Mouse (Mus musculus) ovary, adult 18-20 months (tissue): Measurements from ENCODE around the gene Cpxm1.
A peak's percentile ranks its signal among the peaks of the same experiment; 100 is the strongest.

Experiments
- DNase-seq: peaks from one replicate; pipeline ENCODE4 v3.0.0; 2022; ENCODE audit warnings: low spot score, mixed read lengths

Gene Cpxm1

DNA sequence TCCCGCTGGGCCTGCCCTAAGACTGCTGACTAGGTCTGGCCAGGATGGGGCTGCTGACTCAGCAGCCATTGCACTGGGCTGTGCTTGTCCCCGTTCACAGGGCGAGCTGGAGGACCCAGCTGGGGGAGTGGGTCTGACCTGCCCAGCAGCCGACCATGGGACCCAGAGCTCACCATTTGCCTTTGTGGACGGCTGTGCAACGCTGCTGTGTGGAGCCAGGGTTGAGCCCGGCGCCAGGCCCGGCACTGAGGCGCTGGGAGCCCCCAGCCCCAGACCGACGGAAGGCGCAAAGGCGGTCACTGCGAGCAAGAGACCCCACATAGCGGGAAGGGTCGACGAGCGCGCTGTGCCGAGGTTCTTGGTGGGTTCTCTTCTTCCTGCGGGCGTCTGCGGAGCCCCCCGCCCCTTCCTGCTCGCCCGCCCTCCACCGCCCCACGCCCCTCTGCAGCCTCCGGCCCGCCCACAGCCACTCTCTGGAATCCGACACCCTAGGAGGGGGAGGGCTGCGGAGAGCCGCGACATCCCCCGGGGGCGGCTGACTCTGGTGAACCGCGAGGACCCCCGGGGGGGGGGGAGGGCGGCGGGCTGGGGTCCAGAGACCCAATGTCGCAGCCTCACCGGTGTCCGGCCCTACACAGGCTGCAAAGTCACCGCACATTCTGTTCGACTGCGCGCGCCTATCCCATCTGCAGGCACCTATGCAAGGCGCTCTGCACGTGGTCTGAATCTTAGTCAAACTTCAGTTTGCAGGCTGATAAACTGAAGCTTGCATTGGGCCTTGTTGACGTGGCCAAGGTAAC is at the start of gene Cpxm1:
TSS of gene Cpxm1 (minus strand) at position 389 of the 800 bp plus-strand sequence.
- DNase-seq, result no peak

DNA sequence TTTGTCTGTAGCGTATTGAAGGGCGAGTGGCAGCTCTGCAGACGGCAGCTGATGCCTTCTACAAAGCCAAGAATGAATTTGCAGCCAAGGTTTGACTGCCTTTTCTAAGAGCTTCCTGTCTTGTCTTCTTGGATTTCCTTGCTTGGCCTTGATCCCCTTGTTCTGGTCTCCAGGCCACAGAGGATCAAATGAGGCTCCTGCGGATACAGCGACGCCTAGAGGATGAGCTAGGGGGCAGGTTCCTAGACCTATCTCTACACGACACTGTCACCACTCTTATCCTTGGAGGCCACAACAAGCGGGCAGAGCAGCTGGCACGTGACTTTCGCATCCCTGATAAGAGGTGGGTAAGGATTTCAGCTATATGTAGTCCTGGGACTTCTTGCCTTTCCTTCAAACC is 44.8 kb upstream of the Cpxm1 start:
- no peak for DNase-seq

DNA sequence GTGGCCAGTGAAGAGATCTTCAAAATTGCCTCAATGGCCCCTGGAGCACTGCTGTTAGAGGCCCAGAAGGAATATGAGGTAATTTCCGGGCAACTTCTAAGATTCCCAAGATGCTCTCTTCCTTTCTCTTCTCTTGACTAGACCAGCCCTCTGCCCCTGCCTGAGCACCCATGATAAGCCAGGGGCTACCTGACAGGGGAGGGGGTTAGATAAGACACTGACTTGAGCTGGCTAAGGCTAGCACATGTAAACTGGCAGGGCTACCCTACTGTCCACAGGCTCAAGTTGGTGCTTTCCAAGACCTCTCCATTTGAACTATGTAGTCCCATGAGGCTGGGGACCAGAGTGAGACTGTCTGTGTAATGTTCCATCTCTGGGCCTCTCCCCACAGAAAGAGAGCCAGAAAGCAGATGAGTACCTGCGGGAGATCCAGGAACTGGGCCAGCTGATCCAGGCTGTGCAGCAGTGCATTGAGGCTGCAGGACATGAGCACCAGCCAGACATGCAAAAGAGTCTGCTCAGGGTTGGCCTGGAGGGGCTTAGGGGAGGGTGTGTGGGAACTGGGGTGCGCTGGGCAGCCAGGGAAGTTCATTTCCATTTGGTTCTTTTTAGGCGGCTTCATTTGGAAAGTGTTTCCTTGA is 42.6 kb upstream of the Cpxm1 start:
- no peak for DNase-seq

DNA sequence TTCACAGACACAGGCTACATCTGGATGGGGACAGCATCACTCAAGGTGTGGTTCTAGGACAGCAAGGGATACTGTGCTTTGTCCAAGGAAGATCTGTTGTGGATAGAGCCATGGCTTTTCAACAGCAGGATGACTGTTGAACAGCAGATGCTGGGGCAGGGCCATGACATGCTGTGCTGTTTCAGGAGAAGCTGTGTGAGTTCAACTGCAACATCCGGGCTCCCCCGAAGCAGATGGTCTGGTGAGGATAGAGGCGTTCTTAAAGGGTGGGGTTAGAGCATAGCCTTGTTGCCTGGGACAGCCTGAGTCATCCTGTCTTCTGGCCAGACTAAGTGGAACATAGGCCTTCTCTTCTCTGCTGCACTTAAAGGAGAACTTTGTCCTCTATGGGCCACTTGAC is 41.5 kb upstream of the Cpxm1 start:
- DNase-seq, result no peak

DNA sequence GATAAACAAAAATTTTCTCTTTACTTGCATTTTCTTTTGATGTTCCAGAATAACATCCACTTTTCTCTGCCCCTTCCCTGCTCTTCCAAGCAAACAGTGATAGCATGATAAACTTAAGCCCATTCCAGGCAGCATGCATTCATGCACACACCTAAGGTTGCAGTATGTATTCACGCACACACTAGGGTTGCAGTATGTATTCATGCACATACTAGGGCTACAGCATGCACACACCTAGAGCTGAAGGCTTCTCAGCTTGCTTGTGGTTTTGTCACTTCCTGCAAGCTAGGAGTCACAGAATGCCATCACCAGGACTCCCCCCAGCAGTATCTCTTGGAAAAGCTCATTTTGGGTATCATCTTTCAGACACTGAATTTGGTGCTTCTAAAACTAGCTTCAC is 39.4 kb upstream of the Cpxm1 start:
- no peak for DNase-seq

DNA sequence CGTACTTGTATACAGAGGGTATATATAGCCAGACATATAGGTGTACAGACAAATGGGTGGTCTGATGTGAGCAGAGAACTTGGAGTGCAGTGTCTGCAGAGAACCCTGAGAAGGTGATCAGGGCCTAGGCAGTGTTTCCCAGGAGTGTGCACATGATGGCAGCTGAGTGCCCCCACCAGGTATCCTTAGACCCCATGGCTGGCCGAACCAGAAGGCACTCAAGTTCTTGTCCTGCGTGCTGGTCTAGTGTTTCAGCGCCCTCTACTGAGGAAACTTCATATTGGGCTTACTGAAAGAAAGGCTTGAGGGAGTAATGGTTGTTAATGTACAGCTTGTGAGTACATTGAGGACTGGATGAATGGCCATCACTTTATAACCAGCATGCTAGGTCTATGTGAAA is 35.8 kb upstream of the Cpxm1 start:
- no peak for DNase-seq

DNA sequence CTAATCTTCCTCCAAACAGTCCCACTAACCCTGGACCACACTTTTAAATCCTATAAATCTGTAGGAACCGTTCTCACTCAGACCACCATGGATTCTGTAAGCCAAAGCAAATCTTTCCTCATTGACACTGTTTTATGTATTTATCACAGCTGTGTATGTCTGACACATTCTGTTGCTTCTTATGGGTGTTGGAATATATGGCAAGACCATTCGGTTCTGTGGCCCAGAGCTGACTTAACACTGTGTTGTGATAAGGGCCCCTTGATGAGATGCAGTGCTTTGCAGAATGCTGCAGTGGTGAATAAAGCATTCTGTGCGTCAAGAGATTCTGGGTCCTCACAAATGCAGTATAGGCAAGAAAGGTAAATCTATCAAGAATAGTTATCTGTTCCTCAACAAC is 34.8 kb upstream of the Cpxm1 start:
- DNase-seq, result no peak

DNA sequence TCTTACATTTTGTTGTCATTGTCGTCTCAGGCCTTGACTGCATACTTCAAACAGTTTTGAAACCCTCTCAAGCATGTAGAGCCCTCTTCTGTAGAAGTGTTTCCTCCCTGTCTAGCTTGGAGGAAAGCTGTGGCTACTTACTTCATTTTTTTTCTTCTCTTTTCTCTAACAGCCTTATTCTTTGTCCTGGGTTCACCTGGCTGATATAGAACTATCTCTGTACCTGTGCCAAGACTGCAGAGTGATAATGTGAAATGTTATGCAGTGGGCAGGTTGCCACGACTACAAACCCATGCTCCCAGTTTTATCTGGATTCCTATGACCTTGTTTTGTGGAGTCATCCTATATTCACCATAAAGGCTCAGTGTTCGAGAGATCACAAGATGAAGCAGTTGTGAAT is 33.1 kb upstream of the Cpxm1 start:
- DNase-seq, result no peak

DNA sequence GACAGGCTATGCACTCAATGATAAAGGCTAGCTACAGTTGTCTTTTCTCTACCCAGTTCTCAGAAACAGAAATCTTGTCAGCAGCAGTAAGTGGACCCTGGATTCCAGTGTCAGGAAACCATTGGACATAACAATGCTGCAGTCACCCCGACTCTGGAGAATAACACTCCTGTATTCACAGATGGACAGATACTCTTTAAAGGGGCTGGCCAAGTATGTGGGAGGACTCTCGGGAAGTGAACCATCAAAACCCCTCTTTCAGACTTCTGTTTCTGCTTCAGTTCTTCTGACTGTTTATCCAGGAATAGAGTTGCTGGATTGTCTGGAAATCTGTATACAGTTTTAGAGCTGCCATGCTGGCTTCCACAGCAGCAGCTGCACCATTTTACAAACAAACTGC is 32.5 kb upstream of the Cpxm1 start:
- no peak for DNase-seq

DNA sequence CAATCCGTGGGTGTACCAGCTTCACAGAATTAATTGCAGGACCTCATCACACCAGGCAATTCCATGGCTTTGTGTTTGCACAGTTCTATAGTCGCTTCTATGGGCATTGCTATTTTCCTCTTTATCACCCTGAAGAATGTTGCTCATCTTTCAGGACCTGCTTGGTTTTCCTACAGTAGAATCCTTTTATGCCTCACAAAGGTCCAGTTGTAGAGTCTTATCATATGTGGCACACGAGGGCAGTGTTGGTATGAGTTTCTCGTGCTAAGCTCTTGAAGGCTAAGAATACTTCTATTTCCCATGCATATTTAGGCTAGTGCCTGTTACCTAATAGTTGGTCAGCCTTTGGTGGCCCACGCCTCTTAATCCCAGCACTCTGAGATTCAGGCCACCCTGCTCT is 27.7 kb upstream of the Cpxm1 start:
- DNase-seq, result no peak

DNA sequence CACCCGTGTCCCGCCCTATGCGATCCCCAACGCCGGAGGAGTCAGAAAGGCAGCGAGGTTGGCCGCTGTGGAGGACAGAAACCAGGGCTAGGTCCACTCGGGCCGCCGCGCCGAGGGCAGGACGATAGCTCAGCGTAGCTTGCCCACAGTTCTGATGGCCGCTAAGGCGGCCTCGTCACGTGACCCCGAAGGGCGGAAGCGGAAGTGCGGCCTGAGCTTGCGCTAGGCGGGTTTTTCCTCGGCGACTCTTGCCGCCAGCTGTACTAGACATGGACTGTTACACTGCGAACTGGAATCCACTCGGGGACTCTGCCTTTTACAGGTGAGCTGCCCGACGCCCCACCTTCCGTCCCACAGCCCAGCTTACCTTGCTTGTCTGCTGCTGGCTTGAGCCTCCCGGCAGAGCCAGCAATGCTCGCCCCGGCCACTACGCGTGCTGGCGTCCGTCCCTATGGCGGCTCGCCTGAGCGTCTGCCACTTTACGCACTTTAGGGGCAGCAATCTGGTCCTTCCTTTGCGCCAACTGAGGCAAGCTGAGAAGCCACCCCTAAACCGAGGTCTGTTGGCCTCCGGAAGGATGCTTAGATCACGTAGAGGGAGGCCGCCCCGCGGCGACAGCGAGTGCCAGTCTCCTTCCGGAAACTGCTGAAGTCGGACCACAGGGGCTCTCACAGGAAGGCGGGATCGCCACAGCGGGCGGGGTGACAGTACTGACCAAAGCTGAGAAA is 26.9 kb upstream of the Cpxm1 start, which contains the start of the genes Vps16 and Pced1a:
TSS of gene Vps16 (plus strand) at position 214 of the 728 bp plus-strand sequence.
TSS of gene Pced1a (minus strand) at position 576 of the 728 bp plus-strand sequence.
- peak; percentile 89 for DNase-seq

DNA sequence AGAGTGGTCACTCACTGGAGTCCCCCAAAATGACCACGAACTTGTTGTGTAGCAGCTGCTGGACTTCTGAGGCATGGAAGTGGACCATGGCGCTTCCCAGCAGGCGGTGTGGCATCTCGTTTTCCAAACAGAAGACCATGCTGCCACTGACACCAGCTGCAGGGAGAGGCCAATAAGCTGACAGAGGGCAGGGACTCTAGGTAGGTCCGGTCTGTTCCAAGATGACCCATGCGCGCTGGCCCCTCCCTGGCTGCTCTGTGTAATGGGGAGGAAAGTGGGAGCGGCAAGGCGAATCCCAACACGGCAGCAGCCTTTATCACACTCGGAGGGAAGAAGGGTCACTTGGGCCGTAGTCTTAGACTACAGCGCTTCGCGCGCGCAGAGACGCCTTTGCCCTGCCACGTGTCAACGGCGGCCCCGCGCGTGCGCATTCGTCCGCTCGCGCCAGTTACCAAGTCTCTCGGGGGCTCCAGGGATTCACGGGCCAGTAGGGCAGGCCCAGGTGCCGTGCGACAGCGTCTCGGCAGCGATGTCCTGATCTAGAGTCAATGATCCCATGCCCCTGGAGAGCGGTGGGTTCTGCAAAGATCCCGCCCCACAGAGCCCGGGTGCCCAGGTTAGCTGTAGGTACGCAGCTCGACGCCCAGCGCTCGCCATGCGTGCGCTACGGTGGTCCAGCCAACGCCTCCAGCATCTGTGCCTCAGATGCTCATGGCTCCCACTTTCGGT is 26.2 kb upstream of the Cpxm1 start:
- DNase-seq, result peak; percentile 67

DNA sequence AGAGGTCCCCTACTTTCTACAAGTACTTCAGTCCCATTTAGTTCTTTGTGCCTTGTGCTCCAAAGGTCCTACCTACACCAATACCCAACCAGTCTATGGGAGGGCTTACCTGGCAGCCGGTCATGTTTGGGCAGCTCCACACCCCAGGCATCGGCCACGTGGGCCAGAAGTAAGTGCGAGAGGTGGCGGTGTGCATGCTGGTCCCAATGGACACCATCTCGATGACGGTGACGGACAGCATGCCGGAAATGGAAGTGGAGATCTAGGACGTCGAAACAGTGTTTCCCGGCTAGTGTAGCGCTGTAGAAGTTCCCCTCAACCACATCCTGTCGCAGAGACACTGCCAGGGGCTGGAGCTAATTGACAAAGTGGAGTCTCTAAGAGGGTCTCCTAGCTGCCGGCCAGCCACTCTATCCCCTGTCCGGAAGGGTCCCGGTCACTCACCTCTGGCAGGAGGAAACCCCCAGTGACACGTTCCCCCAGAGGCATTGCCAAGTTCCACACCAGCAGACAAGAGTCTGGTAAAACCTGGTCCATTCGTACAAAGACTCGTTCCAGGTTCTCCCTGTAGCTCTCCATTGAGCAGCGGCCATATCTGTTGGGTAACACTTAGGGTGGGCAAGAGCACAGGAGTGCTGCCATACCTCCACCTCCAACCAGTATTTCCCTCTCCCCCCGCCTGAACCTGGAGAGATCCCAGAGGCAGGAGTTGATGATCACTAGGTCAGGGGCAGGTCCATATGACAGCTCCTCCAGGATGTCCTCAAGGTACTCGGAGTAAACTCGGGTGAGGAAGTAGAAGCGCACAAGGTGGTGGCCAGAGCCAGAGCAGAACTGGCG is 24.6 kb upstream of the Cpxm1 start:
- DNase-seq, result no peak

DNA sequence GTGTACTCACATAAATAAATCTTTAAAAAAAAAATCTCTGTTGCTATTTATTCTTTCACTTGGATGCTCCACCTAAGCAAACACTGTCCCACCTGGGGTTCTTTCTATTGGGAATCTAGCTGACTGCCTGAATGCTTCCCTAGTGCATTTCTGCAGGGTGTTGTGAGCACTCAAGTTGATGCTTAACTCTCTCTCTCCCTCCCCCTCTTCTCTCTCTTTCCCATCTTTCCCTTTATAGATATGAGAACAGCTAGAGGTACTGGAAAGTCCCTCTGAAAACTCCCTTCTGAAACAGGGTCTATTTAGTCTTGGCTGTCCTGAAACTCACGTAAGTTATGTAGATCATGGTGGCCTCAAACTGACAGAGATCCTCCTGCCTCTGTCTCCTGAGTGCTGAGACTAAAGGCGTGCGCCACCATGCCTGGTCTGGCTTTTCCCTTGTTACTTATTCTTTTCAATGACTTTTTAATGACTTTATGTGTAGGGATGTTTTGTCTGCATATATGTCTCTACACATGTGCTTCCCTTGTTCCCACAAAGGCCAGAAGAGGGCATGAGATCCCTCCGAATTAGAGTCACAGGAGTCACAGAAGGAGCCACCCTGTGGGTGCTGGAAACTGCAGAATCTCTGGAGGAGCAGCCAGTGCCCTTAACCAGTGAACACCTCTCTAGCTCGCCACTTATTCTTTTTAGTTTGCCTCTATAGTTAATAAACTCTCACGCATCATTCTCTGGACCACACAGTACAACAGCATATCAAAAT is 16.9 kb upstream of the Cpxm1 start:
- no peak for DNase-seq

DNA sequence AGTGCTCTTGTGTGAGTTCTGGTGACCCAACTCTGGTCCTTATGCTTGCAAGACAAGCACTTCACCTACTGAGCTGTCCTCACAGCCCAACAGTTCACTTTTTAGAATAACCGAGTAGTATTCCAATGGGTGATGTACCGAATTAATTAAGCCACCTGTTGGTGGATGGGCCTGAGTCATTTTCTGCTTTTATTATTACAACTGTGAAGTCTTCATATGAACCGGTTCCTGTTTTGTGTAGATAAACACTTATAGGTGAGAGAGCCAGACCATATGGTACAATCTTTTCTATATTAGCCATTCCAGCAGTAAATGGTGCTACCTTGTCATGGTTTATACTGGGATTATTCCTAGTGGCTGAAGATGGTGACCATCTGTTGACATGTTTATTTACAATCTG is 15.4 kb upstream of the Cpxm1 start:
- no peak for DNase-seq

DNA sequence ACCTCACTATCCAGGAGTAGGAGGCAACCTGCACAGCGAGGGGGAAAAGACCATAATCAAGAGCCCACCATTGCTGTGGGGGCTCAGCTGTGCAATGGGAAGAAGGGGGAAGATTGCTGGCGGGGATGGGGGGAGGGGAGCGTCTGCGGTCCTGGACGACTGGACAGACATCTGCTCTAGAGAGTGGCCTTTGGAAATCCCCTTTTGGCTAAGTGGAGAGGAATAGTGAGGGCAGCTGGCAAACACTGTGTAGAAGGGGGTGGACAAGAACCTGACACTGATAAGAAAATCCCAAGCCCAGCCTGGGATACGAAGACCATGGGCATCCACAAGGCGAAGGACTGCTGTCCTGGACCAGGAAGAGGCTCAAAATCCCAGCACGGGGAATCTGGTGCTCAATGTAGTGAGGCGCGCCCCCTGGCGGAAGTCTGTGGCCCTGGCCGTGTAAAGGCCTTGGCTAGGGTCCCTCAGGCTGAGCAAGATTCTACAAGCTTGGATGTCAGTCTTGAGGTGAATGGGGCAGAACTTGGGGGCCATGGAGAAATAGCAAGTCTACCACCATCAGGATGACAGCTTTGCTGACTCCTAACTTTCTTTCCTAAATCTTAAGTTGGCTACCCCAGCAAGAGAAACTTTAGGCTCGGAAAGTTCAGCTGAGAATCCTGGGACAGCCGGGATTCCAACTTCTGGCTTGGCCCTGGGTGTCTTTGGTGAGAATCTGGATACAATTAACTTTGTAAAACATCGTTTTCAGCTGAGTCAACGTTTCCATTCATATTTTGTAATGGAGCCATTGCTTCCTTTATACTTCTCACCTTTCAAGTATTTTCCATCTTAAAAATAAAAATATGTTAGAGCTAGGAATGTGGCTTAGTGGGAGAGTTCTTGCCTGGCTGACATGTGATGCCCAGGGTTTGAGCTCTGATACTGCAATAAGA is 14.5 kb upstream of the Cpxm1 start:
- peak; percentile 70 for DNase-seq

DNA sequence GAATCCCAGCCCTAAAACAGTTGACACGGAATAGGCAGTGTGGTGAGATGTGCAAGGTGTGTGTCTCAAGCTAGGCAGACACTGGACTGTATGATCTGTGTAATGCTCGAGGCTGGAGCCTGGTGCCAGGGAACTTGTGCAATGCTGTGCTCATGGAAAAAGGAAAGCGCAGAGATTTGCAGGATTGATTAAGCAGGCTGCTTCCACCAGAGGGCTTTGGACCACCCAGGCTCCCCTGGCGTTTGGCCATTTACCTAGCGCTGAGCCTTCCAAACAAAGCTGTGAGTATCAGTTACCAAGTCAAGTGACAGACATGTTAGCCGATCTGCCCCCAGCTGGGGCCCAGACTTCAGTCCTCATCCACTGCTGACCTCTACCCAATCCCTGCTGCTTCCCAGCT is 10.8 kb upstream of the Cpxm1 start:
- no peak for DNase-seq

DNA sequence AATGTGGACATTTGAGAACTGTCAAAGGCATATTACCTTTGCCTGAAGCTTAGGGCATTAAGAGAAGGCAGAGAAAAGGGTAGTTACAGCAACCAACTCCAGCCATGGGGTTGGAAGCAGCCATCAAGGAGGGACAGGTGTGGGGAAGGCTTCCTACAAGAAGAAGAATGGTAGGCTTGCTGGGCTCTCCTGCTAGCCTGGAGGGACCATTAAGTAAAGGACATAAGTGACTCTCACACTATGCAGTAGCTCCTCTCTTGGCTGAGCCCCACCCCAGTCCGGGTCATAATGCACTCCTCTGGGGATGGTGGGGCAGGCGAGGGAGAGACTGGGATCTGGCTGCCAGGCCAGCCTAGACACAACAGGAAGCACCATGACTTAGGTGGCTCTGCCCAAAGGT is 8.8 kb upstream of the Cpxm1 start, which contains the start of gene Tmem239:
TSS of gene Tmem239 (plus strand) at position 301 of the 400 bp plus-strand sequence.
- no peak for DNase-seq

DNA sequence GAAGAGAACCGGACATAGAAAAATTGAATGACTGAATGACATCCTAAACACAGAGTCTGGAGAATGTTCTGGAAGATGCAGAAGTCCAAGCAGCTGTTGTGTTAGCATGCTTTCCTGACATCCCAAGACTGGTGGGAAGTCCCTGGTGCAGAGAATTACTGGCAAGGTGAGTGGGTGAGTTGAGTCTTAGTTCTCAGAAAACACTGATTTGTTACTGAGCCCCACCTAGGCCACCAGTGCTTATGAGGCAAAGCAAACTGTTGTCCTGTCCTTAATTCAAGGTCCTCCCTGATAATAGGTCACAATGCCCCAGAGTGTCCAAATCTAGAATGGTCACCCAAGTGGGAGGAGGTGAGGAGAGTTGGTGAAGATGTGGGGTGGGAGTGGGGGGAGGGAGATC is 7.6 kb upstream of the Cpxm1 start, which contains the start of the genes Gm28372 and 1700020A23Rik:
TSS of gene Gm28372 (plus strand) at position 301 of the 400 bp plus-strand sequence.
TSS of gene 1700020A23Rik (plus strand) at position 321 of the 400 bp plus-strand sequence.
- DNase-seq, result no peak
